Mouse (Mus musculus) liver, embryonic 16.5 days (tissue): ENCODE measurements around the gene Mpp4. TPM values are rescaled to one million over a fixed set of nuclear protein-coding genes. Genes with fewer than 3 reads are reported as not detected.

Source experiments
- ATAC-seq: fragments of 200-750 bp; cut with Nextera tagmentation; 2 replicates; pipeline ENCODE4 v1.8.0; 2017; ENCODE audit warnings: low read depth, mild to moderate bottlenecking, moderate number of reproducible peaks, moderate library complexity
- H3K27ac ChIP-seq: fragments of 300-500 bp; sonication (generic); 2 replicates; pipeline ENCODE4 v1.5.1; 2014; ENCODE audit warnings: mild to moderate bottlenecking, low read length
- H3K27me3 ChIP-seq: fragments of 300-500 bp; sonication (generic); 2 replicates; pipeline ENCODE4 v1.6.1; 2014; ENCODE audit warnings: low read depth, low read length, mixed read lengths; ENCODE audit not compliant: control insufficient read depth, insufficient read depth
- H3K36me3 ChIP-seq: fragments of 300-500 bp; sonication (generic); 2 replicates; pipeline ENCODE4 v1.6.1; 2014; ENCODE audit warnings: mild to moderate bottlenecking; ENCODE audit not compliant: control insufficient read depth, insufficient read depth
- H3K4me1 ChIP-seq: fragments of 300-500 bp; sonication (generic); 2 replicates; pipeline ENCODE4 v1.6.1; 2014; ENCODE audit warnings: low read depth, low read length, mixed read lengths; ENCODE audit not compliant: control insufficient read depth
- H3K4me2 ChIP-seq: fragments of 300-500 bp; sonication (generic); 2 replicates; pipeline ENCODE4 v1.6.1; 2014; ENCODE audit warnings: low read depth, low read length, mixed read lengths
- H3K4me3 ChIP-seq: fragments of 300-500 bp; sonication (generic); 2 replicates; pipeline ENCODE4 v1.5.1; 2014; ENCODE audit warnings: low read depth, mild to moderate bottlenecking, low read length
- H3K9ac ChIP-seq: fragments of 300-500 bp; sonication (generic); 2 replicates; pipeline ENCODE4 v1.6.1; 2014; ENCODE audit warnings: low read depth, low read length
- H3K9me3 ChIP-seq: fragments of 300-500 bp; sonication (generic); replicated peaks from 2 replicates; pipeline ENCODE4 v1.6.1; 2016; ENCODE audit warnings: low read length; ENCODE audit not compliant: control insufficient read depth
- WGBS: fragments of 180-500 bp; shearing (Covaris S2); extraction: QIAGEN DNeasy Blood & Tissue Kit; methylation state at CpG from one replicate; pipeline ENCODE4 v1.1.7; 2014; ENCODE audit not compliant: insufficient replicate concordance; 5-methylcytosine and 5-hydroxymethylcytosine counted together
- polyA plus RNA-seq: library from polyadenylated mRNA; unstranded; fragments of >200 nt; fragmentation: Nextera tagmentation; extraction: Ambion mirVana; gene quantifications from 2 replicates; pipeline ENCODE4 v1.2.1, GENCODE M21; 2015

The Mpp4 gene
- polyA plus RNA-seq, 1 experiment from 2014 or later = 0.44 TPM

- H3K4me2 ChIP-seq = no peak overlapping the region
- no peak overlapping the region for H3K9ac ChIP-seq
- no peak overlapping the region for H3K27ac ChIP-seq
- no peak for ATAC-seq
- H3K27me3 ChIP-seq = no peaks in the 10 kb centered on the region
- WGBS = 76% methylated on average over 6 of the region's 6 CpGs
- H3K4me3 ChIP-seq = no peak overlapping the region
- no peaks in the 10 kb centered on the region for H3K9me3 ChIP-seq
- no peaks in the 10 kb centered on the region for H3K36me3 ChIP-seq
- H3K4me1 ChIP-seq = no peaks in the 10 kb centered on the region
These were observed 1.8 kb downstream of the Mpp4 start for GRCm38 (mm10) chr1:59161396-59161795.

- no peak for ATAC-seq
- H3K9ac ChIP-seq = no peak overlapping the region
- H3K4me3 ChIP-seq = no peak overlapping the region
- H3K27ac ChIP-seq = no peak overlapping the region
- H3K36me3 ChIP-seq = no peaks in the 10 kb centered on the region
- no peaks in the 10 kb centered on the region for H3K4me1 ChIP-seq
- H3K27me3 ChIP-seq = no peaks in the 10 kb centered on the region
- no peak overlapping the region for H3K4me2 ChIP-seq
- no peaks in the 10 kb centered on the region for H3K9me3 ChIP-seq
- WGBS = 78% methylated on average over 6 of the region's 6 CpGs
These were observed 2.3 kb downstream of the Mpp4 start for GRCm38 (mm10) chr1:59160871-59161270.

- H3K27ac ChIP-seq = no peak overlapping the region
- H3K4me2 ChIP-seq = no peak overlapping the region
- H3K36me3 ChIP-seq = no peaks in the 10 kb centered on the region
- no peaks in the 10 kb centered on the region for H3K4me1 ChIP-seq
- 58% methylated on average over 3 of the region's 3 CpGs for WGBS
- H3K4me3 ChIP-seq = no peak overlapping the region
- no peak overlapping the region for H3K9ac ChIP-seq
- no peak for ATAC-seq
- H3K9me3 ChIP-seq = no peaks in the 10 kb centered on the region
- no peaks in the 10 kb centered on the region for H3K27me3 ChIP-seq
These were observed 4.1 kb downstream of the Mpp4 start for GRCm38 (mm10) chr1:59159136-59159535.

DNA sequence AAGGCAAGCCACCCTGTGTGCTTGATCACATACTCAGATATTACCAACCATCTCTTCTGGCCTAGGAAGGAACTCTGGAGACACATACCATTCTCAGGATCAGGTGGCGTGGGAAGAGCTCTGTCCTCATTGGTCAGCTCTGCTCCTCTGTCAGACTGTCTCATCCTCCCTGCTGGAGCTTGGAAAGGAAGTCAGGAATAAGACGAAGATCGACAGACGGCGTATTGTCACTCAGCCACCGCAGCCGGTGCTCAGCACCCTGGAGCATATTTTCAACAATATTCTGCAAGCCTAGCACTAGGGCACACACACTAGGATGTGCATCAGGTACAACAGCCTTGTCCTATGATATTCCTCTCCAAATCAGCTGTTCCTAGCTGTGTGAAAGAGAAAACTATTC is 4.7 kb downstream of the Mpp4 start:
- 77% methylated on average over 7 of the region's 7 CpGs for WGBS
- H3K4me2 ChIP-seq = no peak overlapping the region
- H3K36me3 ChIP-seq = no peaks in the 10 kb centered on the region
- no peaks in the 10 kb centered on the region for H3K27me3 ChIP-seq
- no peaks in the 10 kb centered on the region for H3K9me3 ChIP-seq
- ATAC-seq = no peak
- no peak overlapping the region for H3K4me3 ChIP-seq
- H3K9ac ChIP-seq = no peak overlapping the region
- H3K27ac ChIP-seq = no peak overlapping the region
- H3K4me1 ChIP-seq = no peaks in the 10 kb centered on the region

- no peak overlapping the region for H3K4me3 ChIP-seq
- 63% methylated on average over 4 of the region's 4 CpGs for WGBS
- H3K4me2 ChIP-seq = no peak overlapping the region
- no peak overlapping the region for H3K27ac ChIP-seq
- no peaks in the 10 kb centered on the region for H3K36me3 ChIP-seq
- no peaks in the 10 kb centered on the region for H3K4me1 ChIP-seq
- no peaks in the 10 kb centered on the region for H3K9me3 ChIP-seq
- no peak for ATAC-seq
- H3K9ac ChIP-seq = no peak overlapping the region
- no peaks in the 10 kb centered on the region for H3K27me3 ChIP-seq
These were observed 5.3 kb downstream of the Mpp4 start for GRCm38 (mm10) chr1:59157846-59158245.

DNA sequence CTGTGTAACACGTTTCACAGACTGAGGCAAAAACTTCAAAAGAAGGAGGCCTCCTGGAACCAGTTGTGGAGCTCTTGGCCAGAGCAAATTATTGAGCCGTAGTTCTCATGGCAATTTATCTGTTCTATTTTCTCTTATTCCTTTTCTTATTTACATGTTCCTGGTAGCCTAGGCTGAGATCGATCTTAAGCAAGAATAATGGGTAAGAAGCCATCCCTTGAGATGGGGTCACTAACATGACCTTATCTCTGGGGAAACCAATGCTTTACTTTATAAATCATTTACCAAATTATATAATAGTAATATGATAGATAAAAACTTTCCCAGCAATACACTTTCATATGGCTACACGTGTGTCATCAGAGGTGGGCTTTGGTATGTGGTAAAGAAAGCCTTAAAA is 10.8 kb downstream of the Mpp4 start:
- no peaks in the 10 kb centered on the region for H3K4me1 ChIP-seq
- H3K27ac ChIP-seq = no peak overlapping the region
- WGBS = 63% methylated on average over 4 of the region's 4 CpGs
- H3K9ac ChIP-seq = no peak overlapping the region
- no peaks in the 10 kb centered on the region for H3K9me3 ChIP-seq
- H3K36me3 ChIP-seq = no peaks in the 10 kb centered on the region
- no peak overlapping the region for H3K4me3 ChIP-seq
- ATAC-seq = no peak
- H3K4me2 ChIP-seq = no peak overlapping the region
- H3K27me3 ChIP-seq = no peaks in the 10 kb centered on the region

DNA sequence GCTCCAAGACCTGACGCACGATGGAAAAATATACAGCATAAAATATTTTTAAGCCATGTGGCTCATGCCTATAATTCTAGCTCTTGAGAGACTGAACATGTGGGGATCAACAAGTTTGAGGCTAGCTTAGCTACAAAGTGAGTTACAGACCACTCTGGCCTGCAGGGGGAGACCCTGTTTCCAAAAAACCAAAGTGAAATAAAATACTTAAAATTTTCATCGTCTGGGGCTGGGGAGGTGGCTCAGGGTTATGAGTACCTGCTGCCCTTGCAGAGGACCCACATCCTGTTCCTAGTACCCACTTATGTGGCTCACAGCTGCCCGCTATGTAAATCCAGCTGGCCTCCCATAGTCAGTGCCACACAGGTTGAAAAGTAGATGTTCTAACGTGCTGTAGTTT is 12.6 kb downstream of the Mpp4 start:
- no peaks in the 10 kb centered on the region for H3K27me3 ChIP-seq
- H3K4me1 ChIP-seq = no peaks in the 10 kb centered on the region
- WGBS = 57% methylated on average over 5 of the region's 5 CpGs
- ATAC-seq = no peak
- H3K27ac ChIP-seq = no peak overlapping the region
- H3K4me3 ChIP-seq = no peak overlapping the region
- no peaks in the 10 kb centered on the region for H3K9me3 ChIP-seq
- no peaks in the 10 kb centered on the region for H3K36me3 ChIP-seq
- no peak overlapping the region for H3K9ac ChIP-seq
- no peak overlapping the region for H3K4me2 ChIP-seq

DNA sequence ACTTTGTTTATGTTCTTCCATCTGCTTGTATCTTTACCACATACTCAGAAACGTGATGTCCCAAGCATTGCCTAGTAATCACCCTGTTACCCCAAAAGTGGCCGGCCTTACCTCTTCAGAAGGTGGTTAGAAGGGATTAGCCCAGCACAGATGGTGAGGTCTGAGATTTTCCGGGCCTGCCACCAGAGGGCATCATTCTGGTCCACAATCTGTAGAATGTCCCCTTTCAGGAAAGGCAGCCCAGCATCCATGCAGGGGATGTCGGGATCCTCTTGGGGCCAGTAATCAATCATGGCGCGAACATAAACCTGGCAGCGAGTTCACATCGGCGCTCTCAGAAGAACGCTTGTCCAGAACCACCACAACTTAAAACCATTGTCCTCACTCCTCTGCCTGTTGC is 18.6 kb downstream of the Mpp4 start:
- no peaks in the 10 kb centered on the region for H3K4me1 ChIP-seq
- no peak overlapping the region for H3K4me2 ChIP-seq
- H3K9ac ChIP-seq = no peak overlapping the region
- no peak overlapping the region for H3K4me3 ChIP-seq
- H3K27ac ChIP-seq = no peak overlapping the region
- ATAC-seq = no peak
- WGBS = 72% methylated on average over 10 of the region's 10 CpGs
- no peaks in the 10 kb centered on the region for H3K9me3 ChIP-seq
- no peaks in the 10 kb centered on the region for H3K27me3 ChIP-seq
- H3K36me3 ChIP-seq = no peaks in the 10 kb centered on the region

- no peaks in the 10 kb centered on the region for H3K27me3 ChIP-seq
- no peaks in the 10 kb centered on the region for H3K4me1 ChIP-seq
- no peak for ATAC-seq
- no peak overlapping the region for H3K4me2 ChIP-seq
- no peaks in the 10 kb centered on the region for H3K9me3 ChIP-seq
- no peak overlapping the region for H3K27ac ChIP-seq
- H3K36me3 ChIP-seq = no peaks in the 10 kb centered on the region
- no peak overlapping the region for H3K9ac ChIP-seq
- no peak overlapping the region for H3K4me3 ChIP-seq
These were observed 20.4 kb downstream of the Mpp4 start for GRCm38 (mm10) chr1:59142809-59143208.

DNA sequence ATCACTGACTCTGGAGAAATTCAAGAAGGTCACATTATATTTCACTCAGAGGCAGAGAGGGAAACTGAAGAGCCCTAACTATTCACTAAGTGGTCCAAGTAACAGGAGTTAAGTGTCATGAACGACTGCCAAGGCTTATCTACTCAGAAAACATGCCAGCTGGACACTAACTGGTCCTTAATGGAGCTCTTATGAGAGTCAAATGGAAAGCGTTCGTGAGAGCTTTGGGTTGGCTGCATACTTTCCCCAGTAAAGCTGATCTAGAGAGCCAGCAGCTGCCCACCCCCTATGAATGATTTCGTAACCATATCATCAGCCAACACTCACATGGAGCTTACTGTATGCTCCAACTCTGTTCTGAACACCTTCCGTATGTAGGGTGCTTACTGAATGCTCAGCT is 28.8 kb downstream of the Mpp4 start:
- no peak overlapping the region for H3K27ac ChIP-seq
- no peak overlapping the region for H3K9ac ChIP-seq
- no peak overlapping the region for H3K4me3 ChIP-seq
- ATAC-seq = no peak
- 55% methylated on average over 5 of the region's 5 CpGs for WGBS
- no peaks in the 10 kb centered on the region for H3K4me1 ChIP-seq
- H3K27me3 ChIP-seq = no peaks in the 10 kb centered on the region
- no peaks in the 10 kb centered on the region for H3K36me3 ChIP-seq
- H3K9me3 ChIP-seq = no peaks in the 10 kb centered on the region
- H3K4me2 ChIP-seq = no peak overlapping the region
